Mouse (Mus musculus): ENCODE measurements around the gene Ddost. TPM values are rescaled to one million over a fixed set of nuclear protein-coding genes. Genes with fewer than 3 reads are reported as not detected.

The Ddost gene
- polyA plus RNA-seq, 1 experiment from 2014 or later, result 277 TPM

GRCm38 (mm10) chr4:138337341-138337740, 32.8 kb downstream of the Ddost start:
- H3K9me3 ChIP-seq (ENCODE audit: control insufficient read depth, low read length), result no peaks in the 10 kb centered on the region

GRCm38 (mm10) chr4:138339963-138340362, 35.4 kb downstream of the Ddost start:
- 29% methylated on average over 4 of the region's 4 CpGs for WGBS
- Histone ChIP-seq H3K9ac (ENCODE audit: low read length) (no peak overlapping the region), H3K27me3 (ENCODE audit: control insufficient read depth, insufficient read depth, low read length) (no peaks in the 10 kb centered on the region), H3K4me2 (ENCODE audit: low read length) (no peak overlapping the region), H3K9me3 (ENCODE audit: control insufficient read depth, low read length) (no peaks in the 10 kb centered on the region), H3K4me3 (ENCODE audit: control insufficient read depth in 1 of 2, insufficient read depth in 1 of 2, low read depth in 1 of 2, low read length in 2 of 2) (no peak overlapping the region), H3K4me1 (ENCODE audit: control insufficient read depth in 2 of 2, insufficient read depth in 2 of 2, low read length in 2 of 2) (peaks cover 27 to 30% of the 10 kb centered on the region in 2 experiments), H3K27ac (replicated peaks in 1 of 2; ENCODE audit: control insufficient read depth in 1 of 2, insufficient read depth in 1 of 2, low read depth in 2 of 2, low read length in 2 of 2) (no peak overlapping the region), H3K36me3 (ENCODE audit: control insufficient read depth, insufficient read depth, low read length) (no peaks in the 10 kb centered on the region)
- ATAC-seq (ENCODE audit: insufficient number of reproducible peaks, insufficient read depth, low FRiP score, low read depth), result no peak

More at GRCm38 (mm10) chr4:138337341-138337740, 32.8 kb downstream of the Ddost start:
- 72% methylated on average over 9 of the region's 9 CpGs for WGBS
- peaks cover 3% of the 10 kb centered on the region; the same call in 1 of the 2 replicates for H3K27me3 ChIP-seq (ENCODE audit: control insufficient read depth, insufficient read depth, low read length)
- H3K36me3 ChIP-seq (ENCODE audit: control insufficient read depth, insufficient read depth, low read length), result no peaks in the 10 kb centered on the region
- H3K4me1 ChIP-seq (ENCODE audit: control insufficient read depth in 2 of 2, insufficient read depth in 2 of 2, low read length in 2 of 2), result peaks cover 9 to 13% of the 10 kb centered on the region in 2 experiments
- H3K4me2 ChIP-seq (ENCODE audit: low read length), result no peak overlapping the region
- no peak overlapping the region for H3K9ac ChIP-seq (ENCODE audit: low read length)
- no peak overlapping the region for H3K27ac ChIP-seq (replicated peaks in 1 of 2; ENCODE audit: control insufficient read depth in 1 of 2, insufficient read depth in 1 of 2, low read depth in 2 of 2, low read length in 2 of 2)
- H3K4me3 ChIP-seq (ENCODE audit: control insufficient read depth in 1 of 2, insufficient read depth in 1 of 2, low read depth in 1 of 2, low read length in 2 of 2), result no peak overlapping the region
- no peak for ATAC-seq (ENCODE audit: insufficient number of reproducible peaks, insufficient read depth, low FRiP score, low read depth)

- no peaks in the 10 kb centered on the region for H3K27me3 ChIP-seq (ENCODE audit: control insufficient read depth, insufficient read depth, low read length)
- no peak overlapping the region; a peak in 1 of 4 replicates for H3K27ac ChIP-seq (replicated peaks in 1 of 2; ENCODE audit: control insufficient read depth in 1 of 2, insufficient read depth in 1 of 2, low read depth in 2 of 2, low read length in 2 of 2)
- WGBS, result 46% methylated on average over 8 of the region's 8 CpGs
- ATAC-seq (ENCODE audit: insufficient number of reproducible peaks, insufficient read depth, low FRiP score, low read depth), result no peak
- H3K4me2 ChIP-seq (ENCODE audit: low read length), result no peak overlapping the region
- no peaks in the 10 kb centered on the region for H3K9me3 ChIP-seq (ENCODE audit: control insufficient read depth, low read length)
- H3K36me3 ChIP-seq (ENCODE audit: control insufficient read depth, insufficient read depth, low read length), result no peaks in the 10 kb centered on the region
- no peak overlapping the region for H3K9ac ChIP-seq (ENCODE audit: low read length)
- no peak overlapping the region for H3K4me3 ChIP-seq (ENCODE audit: control insufficient read depth in 1 of 2, insufficient read depth in 1 of 2, low read depth in 1 of 2, low read length in 2 of 2)
- peaks cover 27 to 30% of the 10 kb centered on the region in 2 experiments for H3K4me1 ChIP-seq (ENCODE audit: control insufficient read depth in 2 of 2, insufficient read depth in 2 of 2, low read length in 2 of 2)
Observed at GRCm38 (mm10) chr4:138341393-138341792, 36.9 kb downstream of the Ddost start.

GRCm38 (mm10) chr4:138342048-138342447, 37.5 kb downstream of the Ddost start:
- 82% methylated on average over 7 of the region's 7 CpGs for WGBS
- H3K36me3 ChIP-seq (ENCODE audit: control insufficient read depth, insufficient read depth, low read length), result no peaks in the 10 kb centered on the region
- H3K9ac ChIP-seq (ENCODE audit: low read length), result no peak overlapping the region
- no peak overlapping the region for H3K4me3 ChIP-seq (ENCODE audit: control insufficient read depth in 1 of 2, insufficient read depth in 1 of 2, low read depth in 1 of 2, low read length in 2 of 2)
- peaks cover 27 to 30% of the 10 kb centered on the region in 2 experiments for H3K4me1 ChIP-seq (ENCODE audit: control insufficient read depth in 2 of 2, insufficient read depth in 2 of 2, low read length in 2 of 2)
- no peaks in the 10 kb centered on the region for H3K27me3 ChIP-seq (ENCODE audit: control insufficient read depth, insufficient read depth, low read length)
- H3K9me3 ChIP-seq (ENCODE audit: control insufficient read depth, low read length), result no peaks in the 10 kb centered on the region
- no peak for ATAC-seq (ENCODE audit: insufficient number of reproducible peaks, insufficient read depth, low FRiP score, low read depth)
- H3K27ac ChIP-seq (replicated peaks in 1 of 2; ENCODE audit: control insufficient read depth in 1 of 2, insufficient read depth in 1 of 2, low read depth in 2 of 2, low read length in 2 of 2), result no peak overlapping the region
- no peak overlapping the region for H3K4me2 ChIP-seq (ENCODE audit: low read length)

GRCm38 (mm10) chr4:138342778-138343177, 38.2 kb downstream of the Ddost start:
- 65% methylated on average over 6 of the region's 6 CpGs for WGBS
- Histone ChIP-seq H3K27me3 (ENCODE audit: control insufficient read depth, insufficient read depth, low read length) (no peaks in the 10 kb centered on the region), H3K36me3 (ENCODE audit: control insufficient read depth, insufficient read depth, low read length) (no peaks in the 10 kb centered on the region), H3K9ac (ENCODE audit: low read length) (peak overlapping the region; percentile 54; the same call in 1 of the 2 replicates), H3K9me3 (ENCODE audit: control insufficient read depth, low read length) (no peaks in the 10 kb centered on the region), H3K4me3 (ENCODE audit: control insufficient read depth in 1 of 2, insufficient read depth in 1 of 2, low read depth in 1 of 2, low read length in 2 of 2) (no peak overlapping the region), H3K27ac (replicated peaks in 1 of 2; ENCODE audit: control insufficient read depth in 1 of 2, insufficient read depth in 1 of 2, low read depth in 2 of 2, low read length in 2 of 2) (peak overlapping the region; percentile 77 to 87), H3K4me2 (ENCODE audit: low read length) (peak overlapping the region; percentile 30), H3K4me1 (ENCODE audit: control insufficient read depth in 2 of 2, insufficient read depth in 2 of 2, low read length in 2 of 2) (peaks cover 27 to 30% of the 10 kb centered on the region in 2 experiments)
- ATAC-seq (ENCODE audit: insufficient number of reproducible peaks, insufficient read depth, low FRiP score, low read depth), result no peak

GRCm38 (mm10) chr4:138343341-138343837, 38.9 kb downstream of the Ddost start:
- Histone ChIP-seq H3K27ac (replicated peaks in 1 of 2; ENCODE audit: control insufficient read depth in 1 of 2, insufficient read depth in 1 of 2, low read depth in 2 of 2, low read length in 2 of 2) (peak overlapping the region; percentile 77 to 87), H3K9me3 (ENCODE audit: control insufficient read depth, low read length) (no peaks in the 10 kb centered on the region), H3K9ac (ENCODE audit: low read length) (no peak overlapping the region), H3K4me1 (ENCODE audit: control insufficient read depth in 2 of 2, insufficient read depth in 2 of 2, low read length in 2 of 2) (peaks cover 27 to 30% of the 10 kb centered on the region in 2 experiments), H3K4me2 (ENCODE audit: low read length) (peak overlapping the region; percentile 30), H3K36me3 (ENCODE audit: control insufficient read depth, insufficient read depth, low read length) (no peaks in the 10 kb centered on the region), H3K4me3 (ENCODE audit: control insufficient read depth in 1 of 2, insufficient read depth in 1 of 2, low read depth in 1 of 2, low read length in 2 of 2) (no peak overlapping the region), H3K27me3 (ENCODE audit: control insufficient read depth, insufficient read depth, low read length) (no peaks in the 10 kb centered on the region)
- no peak for ATAC-seq (ENCODE audit: insufficient number of reproducible peaks, insufficient read depth, low FRiP score, low read depth)
- 25% methylated on average over 10 of the region's 10 CpGs for WGBS

- Histone ChIP-seq H3K4me1 (ENCODE audit: control insufficient read depth in 2 of 2, insufficient read depth in 2 of 2, low read length in 2 of 2) (peaks cover 27 to 30% of the 10 kb centered on the region in 2 experiments), H3K9me3 (ENCODE audit: control insufficient read depth, low read length) (no peaks in the 10 kb centered on the region), H3K27ac (replicated peaks in 1 of 2; ENCODE audit: control insufficient read depth in 1 of 2, insufficient read depth in 1 of 2, low read depth in 2 of 2, low read length in 2 of 2) (peak overlapping the region; percentile 30 to 55; a peak in 1 of 4 replicates), H3K4me2 (ENCODE audit: low read length) (no peak overlapping the region), H3K36me3 (ENCODE audit: control insufficient read depth, insufficient read depth, low read length) (no peaks in the 10 kb centered on the region), H3K9ac (ENCODE audit: low read length) (no peak overlapping the region), H3K4me3 (ENCODE audit: control insufficient read depth in 1 of 2, insufficient read depth in 1 of 2, low read depth in 1 of 2, low read length in 2 of 2) (no peak overlapping the region), H3K27me3 (ENCODE audit: control insufficient read depth, insufficient read depth, low read length) (no peaks in the 10 kb centered on the region)
- ATAC-seq (ENCODE audit: insufficient number of reproducible peaks, insufficient read depth, low FRiP score, low read depth), result no peak
- 65% methylated on average over 9 of the region's 9 CpGs for WGBS
Observed at GRCm38 (mm10) chr4:138344891-138345545, 40.5 kb downstream of the Ddost start.
